Mouse (Mus musculus) forebrain, embryonic 10.5 days (tissue): ENCODE results near the gene Ppm1h. TPM values are rescaled to one million over a fixed set of nuclear protein-coding genes. Genes with fewer than 3 reads are reported as not detected.
"Not testable (repeated sequence)": the region's sequence is repeated elsewhere in the genome, so short reads cannot be mapped to it uniquely, and the experiment has no call there.

Source experiments
- DNase-seq: peaks from one replicate; pipeline ENCODE4 v3.0.0-alpha.2; 2017; ENCODE audit warnings: low spot score; ENCODE audit errors: extremely low spot score
- H3K27ac ChIP-seq: fragments of 300-500 bp; sonication (generic); 2 replicates; pipeline ENCODE4 v1.5.1; 2016; ENCODE audit warnings: mild to moderate bottlenecking
- H3K27me3 ChIP-seq: fragments of 300-500 bp; sonication (generic); 2 replicates; pipeline ENCODE4 v1.6.1; 2016; ENCODE audit warnings: mild to moderate bottlenecking; ENCODE audit not compliant: poor library complexity, severe bottlenecking
- H3K36me3 ChIP-seq: fragments of 300-500 bp; sonication (generic); replicated peaks from 2 replicates; pipeline ENCODE4 v1.6.1; 2016; ENCODE audit warnings: mild to moderate bottlenecking, moderate library complexity
- H3K4me1 ChIP-seq: fragments of 300-500 bp; sonication (generic); 2 replicates; pipeline ENCODE4 v1.6.1; 2016
- H3K4me3 ChIP-seq: fragments of 300-500 bp; sonication (generic); 2 replicates; pipeline ENCODE4 v1.5.1; 2016; ENCODE audit warnings: mild to moderate bottlenecking, moderate library complexity
- H3K9me3 ChIP-seq: fragments of 300-500 bp; sonication (generic); 2 replicates; pipeline ENCODE4 v1.6.1; 2016; ENCODE audit warnings: mild to moderate bottlenecking, moderate library complexity
- WGBS: fragments of 180-500 bp; shearing (Covaris S2); methylation state at CpG from one replicate; pipeline ENCODE4 v1.1.7; 2016; 5-methylcytosine and 5-hydroxymethylcytosine counted together
- polyA plus RNA-seq: library from polyadenylated mRNA; unstranded; fragments of >200 nt; fragmentation: Nextera tagmentation; extraction: Ambion mirVana; gene quantifications from 2 replicates; pipeline ENCODE4 v1.2.1, GENCODE M21; 2016

The Ppm1h gene
- polyA plus RNA-seq, 1 experiment from 2014 or later = 2.7 TPM

GRCm38 (mm10) chr10:122958699-122959098 is 280.1 kb downstream of the Ppm1h start:
- peaks cover 21% of the 10 kb centered on the region for H3K4me1 ChIP-seq
- no peak overlapping the region for H3K4me3 ChIP-seq
- no peaks in the 10 kb centered on the region for H3K36me3 ChIP-seq
- H3K9me3 ChIP-seq = peaks cover 7% of the 10 kb centered on the region
- DNase-seq = no peak
- no peak overlapping the region for H3K27ac ChIP-seq
- peaks cover 19% of the 10 kb centered on the region for H3K27me3 ChIP-seq
- WGBS = 92% methylated on average over 5 of the region's 5 CpGs

- peaks cover 7% of the 10 kb centered on the region for H3K9me3 ChIP-seq
- H3K4me1 ChIP-seq = peaks cover 32% of the 10 kb centered on the region
- 89% methylated on average over 16 of the region's 16 CpGs for WGBS
- peaks cover 30% of the 10 kb centered on the region for H3K27me3 ChIP-seq
- no peak overlapping the region for H3K4me3 ChIP-seq
- H3K36me3 ChIP-seq = no peaks in the 10 kb centered on the region
- no peak overlapping the region for H3K27ac ChIP-seq
- DNase-seq = no peak
Observed at GRCm38 (mm10) chr10:122960216-122960615, 281.7 kb downstream of the Ppm1h start.

- WGBS = 68% methylated on average over 16 of the region's 16 CpGs
- DNase-seq = no peak
- H3K27ac ChIP-seq = no peak overlapping the region
Observed at GRCm38 (mm10) chr10:122960738-122961137, 282.2 kb downstream of the Ppm1h start.

DNA sequence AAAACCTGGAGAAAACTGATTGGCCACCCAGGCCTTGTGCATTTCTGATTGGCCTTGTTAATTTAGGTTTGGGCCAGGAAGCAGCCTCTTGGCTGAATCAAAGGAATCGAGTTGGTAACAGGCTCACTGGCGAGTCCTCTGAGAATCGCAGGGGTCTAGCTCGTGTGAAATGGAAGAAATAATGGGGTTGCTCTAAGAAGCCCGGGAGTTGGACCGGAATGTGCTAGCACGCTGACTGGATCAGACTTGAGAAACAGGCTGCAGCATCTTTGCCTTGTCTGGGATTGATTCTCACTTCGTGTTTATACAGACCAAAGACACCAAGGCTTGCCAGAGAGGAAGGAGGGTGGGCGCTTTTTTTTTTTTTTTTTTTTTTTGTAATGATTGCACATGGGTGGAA is 282.9 kb downstream of the Ppm1h start:
- Histone ChIP-seq H3K9me3 (peaks cover 7% of the 10 kb centered on the region), H3K4me3 (no peak overlapping the region), H3K27ac (no peak overlapping the region), H3K36me3 (no peaks in the 10 kb centered on the region), H3K27me3 (peaks cover 30% of the 10 kb centered on the region), H3K4me1 (peaks cover 32% of the 10 kb centered on the region)
- WGBS = 77% methylated on average over 9 of the region's 9 CpGs
- DNase-seq = no peak

More at GRCm38 (mm10) chr10:122960738-122961137, 282.2 kb downstream of the Ppm1h start:
- H3K4me1 ChIP-seq = peaks cover 32% of the 10 kb centered on the region
- no peaks in the 10 kb centered on the region for H3K36me3 ChIP-seq
- H3K27me3 ChIP-seq = peaks cover 30% of the 10 kb centered on the region
- H3K9me3 ChIP-seq = peaks cover 7% of the 10 kb centered on the region
- H3K4me3 ChIP-seq = no peak overlapping the region

DNA sequence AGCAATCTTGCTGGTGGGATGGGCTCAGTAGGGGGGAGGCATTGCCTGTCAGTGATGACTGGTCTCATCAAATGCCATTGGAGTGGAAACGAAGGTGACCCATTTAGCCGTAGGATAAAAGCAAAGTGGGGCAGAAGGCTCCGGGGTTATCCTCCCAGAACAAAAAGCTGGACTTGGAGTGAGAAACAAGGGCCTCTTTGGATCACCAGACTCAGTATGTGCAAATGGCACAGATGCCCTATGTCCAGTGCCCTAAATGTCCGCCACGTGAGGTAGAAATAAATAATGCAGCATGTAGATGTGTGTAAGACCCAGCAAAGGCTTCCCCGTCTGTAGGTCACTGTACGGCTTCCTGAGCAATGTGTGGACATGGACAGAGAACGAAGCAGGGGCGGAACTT is 284.1 kb downstream of the Ppm1h start:
- peaks cover 30% of the 10 kb centered on the region for H3K27me3 ChIP-seq

GRCm38 (mm10) chr10:122963463-122964240 is 285.1 kb downstream of the Ppm1h start:
- Histone ChIP-seq H3K9me3 (peaks cover 7% of the 10 kb centered on the region), H3K36me3 (no peaks in the 10 kb centered on the region), H3K4me1 (peaks cover 32% of the 10 kb centered on the region), H3K27me3 (peaks cover 30% of the 10 kb centered on the region), H3K4me3 (peak overlapping the region; percentile 48), H3K27ac (peak overlapping the region; percentile 65)
- peak; percentile 46 for DNase-seq
- 2% methylated on average over 21 of the region's 21 CpGs for WGBS

More for the DNA sequence above, 284.1 kb downstream of the Ppm1h start:
- Histone ChIP-seq H3K27ac (0 out of 2 replicates have a peak overlapping the region, but pooled peaks have one; percentile 65), H3K36me3 (no peaks in the 10 kb centered on the region), H3K4me1 (peaks cover 32% of the 10 kb centered on the region), H3K9me3 (peaks cover 7% of the 10 kb centered on the region), H3K4me3 (no peak overlapping the region)
- DNase-seq = no peak
- WGBS = 66% methylated on average over 9 of the region's 9 CpGs

GRCm38 (mm10) chr10:122964241-122964636 is 285.7 kb downstream of the Ppm1h start:
- H3K4me1 ChIP-seq = peaks cover 32% of the 10 kb centered on the region
- H3K27ac ChIP-seq = peak overlapping the region; percentile 65
- 21% methylated on average over 4 of the region's 4 CpGs for WGBS
- H3K36me3 ChIP-seq = no peaks in the 10 kb centered on the region
- no peak for DNase-seq
- H3K9me3 ChIP-seq = peaks cover 7% of the 10 kb centered on the region
- peaks cover 30% of the 10 kb centered on the region for H3K27me3 ChIP-seq
- H3K4me3 ChIP-seq = peak overlapping the region; percentile 48

- not testable (repeated sequence) for H3K4me3 ChIP-seq, H3K9me3 ChIP-seq, H3K27ac ChIP-seq, H3K36me3 ChIP-seq, DNase-seq
- WGBS = 94% methylated on average over 5 of the region's 5 CpGs
- peaks cover 32% of the 10 kb centered on the region for H3K4me1 ChIP-seq
- H3K27me3 ChIP-seq = peaks cover 30% of the 10 kb centered on the region
Observed at GRCm38 (mm10) chr10:122965650-122966049, 287.1 kb downstream of the Ppm1h start.

DNA sequence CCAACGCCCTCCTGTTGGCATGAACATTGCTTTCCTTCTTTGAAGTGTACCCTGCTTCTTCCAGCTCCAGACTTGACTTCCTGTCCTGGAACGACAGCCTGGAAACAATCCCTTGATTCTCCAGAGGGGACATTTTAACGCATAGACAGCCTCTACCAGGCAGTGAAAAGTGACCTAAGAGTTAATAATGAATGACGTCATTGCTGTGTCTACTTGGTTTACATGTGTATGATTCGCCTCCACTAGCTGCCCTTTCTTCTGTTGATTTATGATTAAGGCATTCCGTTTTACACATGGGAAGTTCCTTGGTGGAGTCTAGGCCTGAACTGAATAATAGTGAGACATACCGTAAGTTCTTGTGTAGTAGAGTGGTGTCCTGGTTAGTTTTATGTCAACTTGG is 287.9 kb downstream of the Ppm1h start:
- Histone ChIP-seq H3K27ac (no peak overlapping the region), H3K4me1 (peaks cover 24% of the 10 kb centered on the region), H3K36me3 (no peaks in the 10 kb centered on the region), H3K4me3 (no peak overlapping the region), H3K9me3 (no peaks in the 10 kb centered on the region), H3K27me3 (peaks cover 30% of the 10 kb centered on the region)
- 90% methylated on average over 7 of the region's 7 CpGs for WGBS
- DNase-seq = no peak

DNA sequence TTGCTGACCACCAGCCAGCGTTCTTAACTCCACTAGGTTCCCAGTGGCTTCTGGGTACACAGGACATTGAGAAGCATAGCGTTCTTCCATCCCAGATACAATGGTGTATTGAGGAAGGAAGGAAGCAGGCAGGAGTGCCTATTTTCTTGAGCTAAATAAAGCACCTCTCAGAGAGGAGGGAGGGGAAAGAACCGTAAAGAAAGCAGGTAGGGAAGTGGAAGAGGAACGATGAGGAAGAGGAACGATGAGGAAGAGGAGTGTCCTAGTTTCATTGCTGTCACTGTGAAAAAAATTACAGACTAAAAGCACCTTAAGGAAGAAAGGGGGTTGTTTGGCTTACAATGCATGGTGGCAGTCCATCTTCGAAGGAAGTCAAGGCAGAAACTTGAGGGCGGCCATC is 291.6 kb downstream of the Ppm1h start:
- H3K36me3 ChIP-seq = no peaks in the 10 kb centered on the region
- WGBS = 90% methylated on average over 7 of the region's 7 CpGs
- no peak overlapping the region for H3K4me3 ChIP-seq
- no peak for DNase-seq
- H3K27ac ChIP-seq = no peak overlapping the region
- no peaks in the 10 kb centered on the region for H3K9me3 ChIP-seq
- H3K4me1 ChIP-seq = peaks cover 5% of the 10 kb centered on the region; the same call in 1 of the 2 replicates
- H3K27me3 ChIP-seq = no peaks in the 10 kb centered on the region

GRCm38 (mm10) chr10:122973241-122973640 is 294.7 kb downstream of the Ppm1h start:
- Histone ChIP-seq H3K36me3 (no peaks in the 10 kb centered on the region), H3K4me1 (peaks cover 9% of the 10 kb centered on the region), H3K27ac (no peak overlapping the region), H3K4me3 (no peak overlapping the region), H3K9me3 (no peaks in the 10 kb centered on the region), H3K27me3 (no peaks in the 10 kb centered on the region)
- DNase-seq = no peak

- H3K4me1 ChIP-seq = peaks cover 9% of the 10 kb centered on the region
- H3K27me3 ChIP-seq = no peaks in the 10 kb centered on the region
- no peak overlapping the region for H3K4me3 ChIP-seq
- peaks cover 23% of the 10 kb centered on the region for H3K36me3 ChIP-seq
- H3K27ac ChIP-seq = no peak overlapping the region
- DNase-seq = no peak
- WGBS = 89% methylated on average over 9 of the region's 9 CpGs
- peaks cover 10% of the 10 kb centered on the region for H3K9me3 ChIP-seq
Observed at GRCm38 (mm10) chr10:122976038-122976437, 297.5 kb downstream of the Ppm1h start.

DNA sequence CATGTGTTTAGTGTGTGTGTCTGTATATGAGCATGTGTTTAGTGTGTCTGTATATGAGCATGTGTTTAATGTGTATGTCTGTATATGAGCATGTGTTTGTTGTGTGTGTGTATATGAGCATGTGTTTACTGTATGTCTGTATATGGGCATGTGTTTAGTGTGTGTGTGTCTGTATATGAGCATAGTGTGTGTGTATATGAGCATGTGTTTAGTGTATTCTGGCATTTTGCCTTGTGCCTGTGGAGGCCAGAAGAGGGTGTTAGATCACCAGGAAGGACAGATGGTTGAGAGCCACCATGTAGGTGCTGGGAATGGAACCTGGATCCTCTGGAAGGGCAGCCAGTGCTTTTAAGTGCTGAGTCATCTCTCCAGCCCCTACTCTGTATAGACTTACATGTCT is 300.8 kb downstream of the Ppm1h start:
- Histone ChIP-seq H3K36me3 (peaks cover 50% of the 10 kb centered on the region), H3K27me3 (no peaks in the 10 kb centered on the region), H3K9me3 (peaks cover 19% of the 10 kb centered on the region), H3K4me3 (no peak overlapping the region), H3K27ac (no peak overlapping the region), H3K4me1 (peaks cover 25% of the 10 kb centered on the region)
- no peak for DNase-seq
